Mouse (Mus musculus) kidney, postnatal 14 days (tissue): ENCODE data around the gene Tmem59l.
"Not testable (repeated sequence)": the region's sequence is repeated elsewhere in the genome, so short reads cannot be mapped to it uniquely, and the experiment has no call there.

ENCODE experiments used
- DNase-seq: peaks from one replicate; pipeline ENCODE4 v3.0.0; 2022; ENCODE audit warnings: mixed read lengths

The Tmem59l gene

GRCm38 (mm10) chr8:70486941-70487520 is at the start of gene Tmem59l:
Gene Tmem59l (minus strand): TSS chr8:70487358.
- DNase-seq: no peak

GRCm38 (mm10) chr8:70535701-70536100 is 48.5 kb upstream of the Tmem59l start:
- no peak for DNase-seq

- DNase-seq: no peak
Observed at GRCm38 (mm10) chr8:70535221-70535620, 48.1 kb upstream of the Tmem59l start.

- no peak for DNase-seq
Observed at GRCm38 (mm10) chr8:70534281-70534680, 47.1 kb upstream of the Tmem59l start.

GRCm38 (mm10) chr8:70530314-70530713 is 43.2 kb upstream of the Tmem59l start:
- no peak for DNase-seq

GRCm38 (mm10) chr8:70529741-70530161 is 42.6 kb upstream of the Tmem59l start:
- DNase-seq: no peak

- no peak for DNase-seq
Observed at GRCm38 (mm10) chr8:70529299-70529698, 42.1 kb upstream of the Tmem59l start.

GRCm38 (mm10) chr8:70528182-70528797 is 41.1 kb upstream of the Tmem59l start:
- no peak for DNase-seq

- DNase-seq: peak; percentile 99
Observed at GRCm38 (mm10) chr8:70527512-70528181, 40.5 kb upstream of the Tmem59l start, which contains the start of the genes Fkbp8 and Kxd1. Gene Fkbp8 (plus strand): TSS chr8:70527724. Gene Kxd1 (minus strand): TSS chr8:70527956.

GRCm38 (mm10) chr8:70527111-70527511 is 40.0 kb upstream of the Tmem59l start:
- DNase-seq: no peak

- DNase-seq: peak; percentile 97
Observed at GRCm38 (mm10) chr8:70522592-70523403, 35.6 kb upstream of the Tmem59l start.

GRCm38 (mm10) chr8:70519606-70520005 is 32.4 kb upstream of the Tmem59l start:
- DNase-seq: no peak

- no peak for DNase-seq
Observed at GRCm38 (mm10) chr8:70519043-70519442, 31.9 kb upstream of the Tmem59l start.

GRCm38 (mm10) chr8:70517940-70518643 is 30.9 kb upstream of the Tmem59l start:
- no peak for DNase-seq

- no peak for DNase-seq
Observed at GRCm38 (mm10) chr8:70513441-70513840, 26.3 kb upstream of the Tmem59l start.

- no peak for DNase-seq
Observed at GRCm38 (mm10) chr8:70512253-70512903, 25.2 kb upstream of the Tmem59l start.

GRCm38 (mm10) chr8:70511770-70512169 is 24.6 kb upstream of the Tmem59l start:
- no peak for DNase-seq

GRCm38 (mm10) chr8:70511174-70511573 is 24.0 kb upstream of the Tmem59l start:
- not testable (repeated sequence) for DNase-seq

GRCm38 (mm10) chr8:70510228-70510915 is 23.2 kb upstream of the Tmem59l start, which contains the start of gene Uba52:
Gene Uba52 (minus strand): TSS chr8:70510801.
- peak; percentile 98 for DNase-seq

- no peak for DNase-seq
Observed at GRCm38 (mm10) chr8:70509281-70509952, 22.3 kb upstream of the Tmem59l start.

- DNase-seq: no peak
Observed at GRCm38 (mm10) chr8:70507027-70507393, 19.9 kb upstream of the Tmem59l start.
